Mouse (Mus musculus) forelimb bud, embryonic 11.5 days (tissue): ENCODE measurements around the gene Aprt.

ENCODE experiments used
- DNase-seq: peaks from one replicate; pipeline ENCODE4 v3.0.0-alpha.2; 2012; ENCODE audit warnings: low read depth, low spot score

The Aprt gene

DNA sequence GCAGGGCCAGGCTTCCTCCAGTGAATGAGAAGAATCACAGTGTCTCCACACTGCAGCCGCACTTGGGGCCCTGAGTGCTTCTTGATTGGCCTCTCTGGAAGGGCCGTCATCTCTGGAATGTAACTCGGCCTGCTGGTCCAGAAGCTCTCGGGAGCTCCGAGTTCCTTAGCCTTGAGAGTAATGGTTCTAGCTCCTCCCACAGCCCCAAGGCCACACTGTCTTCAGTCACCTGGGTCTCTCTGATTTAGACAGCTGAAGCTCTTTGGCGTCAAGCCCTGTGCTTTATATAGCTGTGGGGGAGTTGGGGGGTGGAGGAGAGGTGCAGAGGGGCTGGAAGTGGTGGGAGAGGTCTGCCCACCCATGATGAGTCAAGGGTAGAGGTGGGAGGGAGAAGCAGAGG lies 39.7 kb downstream of the Aprt start:
- no peak for DNase-seq

DNA sequence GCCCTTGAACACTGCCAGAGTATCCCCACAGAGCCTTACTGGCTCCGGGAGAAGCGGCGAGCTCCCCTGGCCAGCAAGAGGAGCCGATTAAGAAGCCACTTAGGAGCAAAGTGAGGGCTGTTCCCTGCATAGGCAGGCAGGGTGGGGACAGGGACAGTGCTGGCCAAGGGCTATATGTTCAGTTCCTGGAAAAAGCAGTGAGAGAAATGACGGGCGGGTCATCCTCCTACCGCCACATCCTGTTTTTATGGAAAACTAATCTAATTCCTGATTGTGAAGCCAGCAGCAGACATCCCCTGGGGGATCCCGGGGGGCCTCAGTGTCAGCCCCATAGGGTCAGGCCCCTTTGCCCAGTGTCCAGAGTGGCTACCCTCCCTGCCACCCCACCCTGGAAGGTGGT lies 45.4 kb downstream of the Aprt start:
- no peak for DNase-seq

DNA sequence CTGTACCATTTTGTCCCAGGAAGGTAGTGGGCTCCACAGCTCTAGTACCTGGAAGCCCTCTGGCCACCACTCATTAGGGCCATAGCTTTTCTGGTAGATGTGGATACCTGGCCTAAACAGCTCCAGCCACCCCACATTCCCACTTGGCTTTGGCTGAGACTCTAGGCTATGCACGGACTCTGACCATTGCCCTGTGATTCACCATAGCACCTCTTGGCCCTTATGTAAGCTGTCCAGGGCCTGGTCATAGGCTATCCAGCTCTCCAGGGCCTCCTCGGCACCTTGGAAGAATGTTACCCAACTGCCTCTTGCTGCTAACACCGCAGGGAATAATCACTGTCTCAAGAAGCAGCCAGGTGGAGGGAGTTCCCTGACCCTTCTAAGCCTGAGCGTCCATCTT lies 47.5 kb downstream of the Aprt start:
- no peak for DNase-seq

DNA sequence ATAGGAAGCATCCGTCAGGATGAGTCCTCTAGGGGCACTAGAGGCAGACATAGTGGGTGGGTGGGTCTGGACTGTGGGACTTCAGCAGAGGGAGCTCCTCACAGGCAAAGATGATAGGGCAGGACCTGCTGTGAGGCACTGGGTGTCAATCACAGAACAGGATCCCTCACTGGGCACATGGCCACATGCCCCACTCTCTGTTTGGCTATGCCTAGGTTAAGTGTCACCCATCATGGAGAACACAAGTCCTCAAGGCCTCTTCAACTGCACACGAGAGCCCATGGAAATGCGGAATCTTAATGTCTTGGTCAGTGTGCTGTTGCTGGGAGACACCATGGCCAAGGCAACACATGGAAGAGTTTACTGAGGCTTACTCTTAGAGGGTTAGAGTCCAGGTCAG lies 48.8 kb downstream of the Aprt start:
- DNase-seq, result no peak

DNA sequence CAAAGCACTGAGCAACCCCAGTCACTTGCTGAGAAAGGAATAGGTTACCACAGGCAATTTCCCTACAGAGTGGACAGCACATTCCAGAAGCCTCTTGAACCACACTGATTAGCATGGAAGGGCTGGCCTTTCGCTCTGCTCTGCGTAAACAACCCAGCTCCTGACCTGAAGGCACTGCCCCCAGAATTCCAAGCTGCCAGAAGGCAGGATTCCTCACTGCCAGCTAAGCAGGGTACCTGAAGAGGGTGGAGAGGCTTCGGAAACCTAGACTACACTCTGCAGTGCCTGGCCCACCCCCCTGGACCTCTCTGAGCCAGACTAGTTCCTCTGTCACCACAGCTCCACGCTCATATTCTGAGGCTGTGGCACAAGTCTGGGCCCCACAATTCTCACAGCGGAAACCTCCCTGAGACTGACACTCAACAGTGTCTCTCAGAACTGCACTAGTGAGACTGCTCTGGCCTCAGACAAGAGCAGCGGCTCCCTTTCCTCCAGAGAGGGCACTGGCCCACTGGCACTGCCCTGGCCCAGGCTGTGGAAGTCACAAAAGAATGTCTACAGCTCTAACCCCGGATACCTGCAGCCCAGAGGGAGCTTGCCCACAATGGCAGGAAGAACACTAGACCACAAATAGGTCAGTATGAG lies 50.1 kb downstream of the Aprt start:
- no peak for DNase-seq

DNA sequence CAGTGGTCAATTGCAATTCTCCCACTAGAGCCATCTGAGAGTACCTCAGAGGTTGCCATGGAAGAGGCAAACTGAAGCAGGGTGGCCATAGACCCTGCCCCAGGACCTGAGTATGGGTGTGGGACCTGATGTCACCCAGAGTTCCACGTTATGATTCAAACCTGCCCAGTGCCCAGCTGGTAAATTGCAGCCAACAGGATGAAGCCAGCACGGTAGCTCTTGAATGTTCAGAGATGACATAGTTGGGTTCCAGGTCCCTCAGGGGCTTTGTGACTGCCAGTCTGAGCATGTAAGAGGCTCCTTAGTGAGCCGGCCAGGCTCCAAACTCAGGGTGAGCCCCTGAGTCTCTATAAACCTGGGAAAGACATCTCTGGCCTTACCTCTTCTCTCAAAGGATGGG lies 50.6 kb downstream of the Aprt start:
- DNase-seq, result no peak

DNA sequence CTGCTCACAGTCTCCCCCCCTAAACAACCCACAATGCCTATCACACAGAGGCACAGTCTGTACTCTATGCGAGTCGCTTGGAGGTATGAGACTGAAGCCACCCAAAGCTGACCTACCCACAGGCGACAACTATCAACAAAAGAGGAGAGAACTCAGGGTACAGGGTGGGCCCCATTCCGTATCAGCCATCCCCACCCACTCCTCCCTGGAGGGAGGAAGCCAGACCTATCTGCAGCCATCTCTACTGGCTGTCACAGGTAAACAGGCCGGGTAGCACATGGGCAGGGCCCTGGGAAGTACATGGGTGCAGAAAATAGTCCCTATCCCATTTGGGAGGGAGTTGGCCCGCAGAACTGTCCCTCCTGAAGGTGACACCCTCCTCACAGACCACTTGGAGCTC lies 51.7 kb downstream of the Aprt start:
- no peak for DNase-seq
